Mouse (Mus musculus) small intestine, adult 10 weeks (tissue): ENCODE data around the gene Hyal5. TPM values are rescaled to one million over a fixed set of nuclear protein-coding genes. Genes with fewer than 3 reads are reported as not detected.

ENCODE experiments used
- polyA plus RNA-seq: library from polyadenylated mRNA; stranded (reverse); fragments of 350-450 nt; fragmentation: Illumina TruSeq; extraction: RNeasy Lipid Tissue Mini Kit (QIAGEN cat#74804); gene quantifications from one replicate; pipeline ENCODE4 v1.2.3, GENCODE M21; 2014; ENCODE audit warnings: low replicate concordance

Hyal5 gene
- polyA plus RNA-seq, result not detected

DNA sequence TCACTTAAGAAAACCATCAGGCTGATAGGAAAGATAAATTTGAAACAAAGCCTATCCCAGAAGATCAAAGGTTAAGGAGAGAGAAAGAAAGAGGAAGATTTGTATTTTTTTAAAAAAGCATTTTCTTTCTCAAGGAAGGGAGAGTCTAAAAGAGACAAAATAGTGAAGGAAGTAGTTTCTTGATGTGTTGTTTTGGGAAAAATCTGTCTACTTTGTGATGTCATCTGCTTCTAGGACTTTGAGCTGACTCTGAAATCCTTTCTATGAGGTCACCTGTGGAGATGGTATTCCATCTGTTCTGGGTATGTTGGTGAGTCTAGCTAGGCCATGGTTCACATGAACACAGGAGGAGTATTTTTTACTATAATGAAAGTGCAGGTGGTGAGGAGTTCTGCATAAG, at the start of gene Hyal5:
Gene Hyal5, plus strand, starts transcription at position 301 of the 400 bp plus-strand sequence.

Other genes starting within 250 kb of the Hyal5 start
- gene Wasl, start 193.0 kb upstream of the Hyal5 start, polyA plus RNA-seq, result 183 TPM
- not detected for gene Hyal6, start 124.8 kb upstream of the Hyal5 start, polyA plus RNA-seq
- not detected for gene Hyal4, start 109.7 kb upstream of the Hyal5 start, polyA plus RNA-seq
- not detected for gene Spam1, start 66.8 kb upstream of the Hyal5 start, polyA plus RNA-seq
- gene Tmem229a, start 98.3 kb downstream of the Hyal5 start, polyA plus RNA-seq, result 3.3 TPM